Mouse (Mus musculus) MEL (cell line): ENCODE measurements around the gene Gm13889.

ENCODE experiments used
- CHD1 ChIP-seq: IDR thresholded peaks from 2 replicates; pipeline ENCODE4 v1.6.1; 2012; ENCODE audit warnings: low read depth, mild to moderate bottlenecking, inconsistent platforms, low read length, improper control_type of control experiment
- CHD2 ChIP-seq: IDR thresholded peaks from 2 replicates; pipeline ENCODE4 v1.6.1; 2011; ENCODE audit warnings: low read length, improper control_type of control experiment
- CTCF ChIP-seq, 3 experiments: IDR thresholded peaks in 2 of 3; conservative IDR thresholded peaks in 1 of 3; 2 replicates each; pipeline ENCODE4 v1.5.1; 2011 to 2012; ENCODE audit warnings: low read length in 3 of 3, low read depth in 2 of 3, mild to moderate bottlenecking in 2 of 3, improper control_type of control experiment in 1 of 3, inconsistent platforms in 1 of 3, mixed read lengths in 1 of 3, moderate library complexity in 1 of 3; ENCODE audit not compliant: control insufficient read depth in 1 of 3, insufficient read depth in 1 of 3, poor library complexity in 1 of 3, severe bottlenecking in 1 of 3
- EP300 ChIP-seq, 2 experiments: IDR thresholded peaks; 2 replicates each; pipeline ENCODE4 v1.6.1; 2011; ENCODE audit warnings: improper control_type of control experiment in 2 of 2, low read length in 2 of 2, low read depth in 1 of 2, mild to moderate bottlenecking in 1 of 2
- GABPA ChIP-seq: IDR thresholded peaks from 2 replicates; pipeline ENCODE4 v1.6.1; 2012; ENCODE audit warnings: low read depth, mild to moderate bottlenecking, inconsistent platforms, low read length, improper control_type of control experiment, moderate library complexity
- GATA1 ChIP-seq: IDR thresholded peaks from 2 replicates; pipeline ENCODE4 v1.6.1; 2011; ENCODE audit warnings: low read depth, low read length, improper control_type of control experiment
- MAFK ChIP-seq: IDR thresholded peaks from 2 replicates; pipeline ENCODE4 v1.6.1; 2011; ENCODE audit warnings: low read depth, mild to moderate bottlenecking, low read length, improper control_type of control experiment, borderline replicate concordance
- MAZ ChIP-seq: IDR thresholded peaks from 2 replicates; pipeline ENCODE4 v1.6.1; 2012; ENCODE audit warnings: low read depth, mild to moderate bottlenecking, inconsistent platforms, low read length, improper control_type of control experiment
- NRF1 ChIP-seq: IDR thresholded peaks from 2 replicates; pipeline ENCODE4 v1.6.1; 2014; ENCODE audit warnings: low read depth, mild to moderate bottlenecking, inconsistent platforms, low read length, improper control_type of control experiment, moderate library complexity; ENCODE audit not compliant: poor library complexity, insufficient read depth, severe bottlenecking
- POLR2A ChIP-seq, 2 experiments: IDR thresholded peaks; 2 replicates each; pipeline ENCODE4 v1.6.1; 2011 to 2012; ENCODE audit warnings: low read length in 2 of 2, mild to moderate bottlenecking in 2 of 2, control low read depth in 1 of 2, improper control_type of control experiment in 1 of 2, low read depth in 1 of 2, moderate library complexity in 1 of 2; ENCODE audit not compliant: control insufficient read depth in 1 of 2, insufficient read depth in 1 of 2, poor library complexity in 1 of 2
- ZKSCAN1 ChIP-seq: IDR thresholded peaks from 2 replicates; pipeline ENCODE4 v1.6.1; 2012; ENCODE audit warnings: low read depth, mild to moderate bottlenecking, inconsistent platforms, low read length, improper control_type of control experiment, moderate library complexity

DNA sequence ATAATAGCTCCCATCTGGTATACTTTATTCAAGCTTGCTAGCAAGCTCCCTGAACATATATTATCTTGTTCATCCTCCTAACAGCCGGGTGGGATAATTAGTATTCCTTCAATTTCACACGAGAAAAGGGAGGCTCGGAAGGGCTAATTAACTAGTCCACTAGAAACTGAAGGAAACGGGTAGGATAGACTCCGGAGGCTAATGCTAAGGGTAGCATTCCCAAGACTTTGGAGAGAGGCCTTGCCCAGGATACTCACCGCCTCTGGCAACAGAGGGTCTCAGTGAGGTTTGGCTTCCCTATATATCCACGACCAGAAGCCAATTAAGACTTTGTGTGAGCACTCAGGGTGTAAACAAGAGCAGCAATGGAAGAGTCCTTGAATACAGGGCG is 779 bp upstream of the Gm13889 start:
- TF ChIP-seq CTCF (IDR thresholded peaks at IDR 0.05 in 2 of 3, conservative IDR thresholded peaks at IDR 0.05 in 1 of 3; ENCODE audit: control insufficient read depth in 1 of 3, insufficient read depth in 1 of 3, low read depth in 2 of 3, low read length in 3 of 3, poor library complexity in 1 of 3, severe bottlenecking in 1 of 3) (no peak), POLR2A (IDR thresholded peaks at IDR 0.05; ENCODE audit: control insufficient read depth in 1 of 2, insufficient read depth in 1 of 2, low read depth in 1 of 2, low read length in 2 of 2, poor library complexity in 1 of 2) (no peak), GABPA (no peak), ZKSCAN1 (no peak), MAZ (no peak), CHD1 (no peak), MAFK (no peak), EP300 (IDR thresholded peaks at IDR 0.05; ENCODE audit: low read depth in 1 of 2, low read length in 2 of 2) (no peak), NRF1 (no peak), GATA1 (no peak), CHD2 (no peak)
